Mouse (Mus musculus): ENCODE results near the gene Abcg1.

The Abcg1 gene

DNA sequence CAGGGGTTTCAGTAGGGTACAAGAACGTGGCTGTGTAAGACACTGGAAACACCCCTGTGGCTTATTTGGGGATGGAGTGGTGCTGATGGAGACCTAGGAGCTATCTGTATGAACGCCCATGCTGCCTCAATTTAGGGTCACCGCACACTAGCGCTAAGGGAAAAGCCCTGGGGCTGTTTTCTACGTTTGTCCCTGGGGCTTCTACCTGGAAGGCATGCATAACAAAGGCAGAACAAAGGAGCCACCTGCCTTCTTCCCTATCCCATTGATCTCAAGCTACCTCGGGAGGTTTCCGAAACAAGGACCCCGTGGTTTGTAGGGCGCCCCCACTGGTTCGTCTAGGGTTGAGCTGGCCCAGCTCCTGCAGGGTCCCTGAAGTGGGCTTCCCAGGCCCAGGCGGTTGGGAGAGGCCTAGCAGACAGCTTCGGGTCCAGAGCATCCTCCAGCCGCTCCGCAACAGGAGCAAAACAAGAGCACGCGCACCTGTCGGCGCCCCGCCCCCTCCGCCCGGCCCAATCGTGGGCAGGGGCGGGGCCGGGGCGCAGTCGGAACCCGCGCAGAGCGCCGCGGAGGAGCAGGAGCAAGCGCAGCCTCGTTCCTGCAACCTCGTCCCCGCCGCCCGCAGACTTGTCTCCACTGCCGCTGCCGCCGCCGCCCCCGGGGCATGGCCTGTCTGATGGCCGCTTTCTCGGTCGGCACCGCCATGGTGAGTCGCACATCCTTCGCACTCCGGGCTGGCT is at the start of gene Abcg1:
TSS of gene Abcg1 (plus strand) at position 525 of the 740 bp plus-strand sequence.
- in situ Hi-C loops (cut with MseI, MboI), result no loop called here

DNA sequence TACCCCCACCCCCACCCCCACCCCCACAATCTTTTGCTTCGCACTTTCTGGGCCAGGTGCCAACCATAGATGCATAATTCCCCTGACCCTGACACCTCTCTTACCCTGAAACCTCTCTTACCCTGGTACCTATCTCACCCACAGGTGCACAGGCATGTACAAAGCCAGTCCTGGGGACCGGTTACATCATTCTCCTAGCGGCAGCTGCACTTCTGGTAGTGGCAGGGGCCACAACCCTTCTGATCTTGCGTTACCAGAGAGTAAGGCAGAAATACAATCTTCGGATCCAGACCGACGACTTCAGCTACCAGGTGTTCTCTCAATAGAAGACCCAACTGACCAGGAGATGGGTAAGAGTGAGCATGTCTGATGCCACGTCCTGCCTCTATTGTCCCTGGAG is 49.1 kb upstream of the Abcg1 start:
- in situ Hi-C loops (cut with MseI, MboI), result no loop called here

DNA sequence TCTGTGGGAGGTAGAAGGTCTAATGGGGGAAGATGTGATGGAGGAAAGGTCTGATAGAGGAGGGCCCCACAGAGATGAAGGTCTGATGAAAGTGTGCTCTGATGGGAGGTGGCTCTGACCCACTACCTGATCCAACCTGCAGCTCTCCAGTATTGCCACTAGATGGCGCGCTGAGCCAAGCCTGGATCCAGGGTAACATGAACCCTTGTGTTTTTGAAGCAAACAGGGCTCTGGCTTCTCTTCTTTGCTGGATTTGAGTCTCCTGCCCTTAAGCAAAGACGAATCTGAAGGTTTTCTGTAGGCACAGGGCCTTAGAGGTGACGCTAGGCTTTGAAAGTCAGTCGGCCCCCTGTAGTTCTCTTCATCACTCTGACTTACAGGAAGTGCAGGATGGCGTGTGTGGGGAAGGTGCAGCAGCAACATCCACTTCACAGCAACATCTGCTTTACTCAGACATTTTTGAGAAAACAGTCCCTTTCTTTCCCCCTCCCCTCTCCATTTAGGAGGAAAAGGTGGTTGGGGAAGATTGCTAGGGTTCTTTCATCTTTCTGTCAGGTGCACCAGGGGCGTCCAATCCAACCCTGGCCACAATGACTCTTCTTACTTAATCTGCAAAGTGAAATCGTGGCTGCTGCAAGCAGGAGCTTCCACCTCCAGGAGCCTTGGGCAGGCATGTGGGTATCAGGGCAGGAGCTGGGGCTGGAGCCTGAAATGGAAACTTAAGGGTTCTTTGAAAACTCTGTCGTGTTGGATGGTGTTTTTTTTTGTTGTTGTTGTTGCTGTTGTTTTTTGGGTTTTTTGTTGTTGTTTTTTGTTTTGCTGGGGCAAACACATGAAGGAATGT is 45.7 kb upstream of the Abcg1 start:
- in situ Hi-C loops (cut with MseI, MboI), result loop anchor here in 1 of 2 experiments (10.0 kb wide), 1 partner anchor 173 kb away; no protein-coding TSS in a partner anchor

DNA sequence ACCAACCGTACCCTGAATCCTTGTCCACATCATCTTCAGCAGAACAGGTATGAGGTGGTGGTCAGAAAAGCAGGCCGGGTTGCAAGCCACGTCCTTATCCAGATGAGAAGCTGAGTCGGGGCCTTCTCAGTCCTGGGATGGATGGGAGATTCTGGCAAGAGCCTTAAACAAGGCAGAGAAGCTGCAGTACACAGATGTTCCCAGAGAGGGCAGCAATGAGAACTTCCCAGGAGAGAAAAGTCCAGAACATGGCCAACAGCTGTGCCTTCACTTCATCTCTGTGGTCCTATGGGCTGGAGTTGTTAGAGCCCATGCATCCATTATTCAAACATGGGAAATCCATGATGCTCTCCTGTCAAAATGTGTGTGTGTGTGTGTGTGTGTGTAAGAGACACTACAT is 39.2 kb upstream of the Abcg1 start:
- in situ Hi-C loops (cut with MseI, MboI), result loop anchor here (5.0 to 10.0 kb wide), 2 partner anchors 99 to 167 kb away; no protein-coding TSS in a partner anchor

DNA sequence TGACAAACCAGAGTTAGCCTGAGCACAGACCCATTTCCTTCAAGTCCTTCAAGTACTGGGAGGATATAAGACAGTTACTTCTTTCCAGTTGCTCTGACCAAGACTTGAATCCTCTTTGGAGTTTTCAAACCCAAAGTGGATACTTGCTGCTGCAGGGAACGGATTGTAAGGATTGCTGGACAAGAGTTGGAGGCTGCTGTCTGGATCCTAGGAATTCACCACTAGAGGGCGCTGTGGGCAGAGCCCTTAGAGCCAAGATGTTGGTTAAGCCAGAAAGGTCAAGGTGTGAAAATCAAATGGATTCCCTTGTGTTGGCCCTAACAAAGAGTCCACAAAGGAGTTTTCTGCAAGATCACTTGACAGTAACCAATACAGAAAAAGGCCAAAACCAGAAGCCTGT is 38.0 kb upstream of the Abcg1 start:
- in situ Hi-C loops (cut with MseI, MboI), result loop anchor here (5.0 to 10.0 kb wide), 2 partner anchors 98 to 165 kb away; no protein-coding TSS in a partner anchor

DNA sequence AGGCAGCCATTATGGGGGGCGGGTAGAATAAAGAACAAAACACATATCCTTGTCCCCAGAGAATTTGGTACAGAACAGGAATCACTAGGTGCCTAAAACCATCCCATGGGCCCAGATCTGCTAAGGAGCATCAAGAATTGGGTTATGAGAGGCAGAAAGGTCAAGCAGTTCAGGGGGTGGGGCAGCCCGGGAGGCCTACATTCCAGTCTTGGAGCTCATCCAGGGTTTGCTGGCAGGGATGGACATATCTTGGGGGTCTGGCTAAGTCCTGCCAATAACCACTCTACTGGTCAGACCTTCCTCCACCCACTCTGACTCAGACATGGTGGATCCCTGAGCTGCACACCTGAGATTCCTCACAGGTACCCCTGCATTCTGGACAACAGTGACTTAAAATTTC is 37.4 kb upstream of the Abcg1 start:
- in situ Hi-C loops (cut with MseI, MboI), result loop anchor here in 1 of 2 experiments (5.0 kb wide), 1 partner anchor 97 kb away; no protein-coding TSS in a partner anchor

DNA sequence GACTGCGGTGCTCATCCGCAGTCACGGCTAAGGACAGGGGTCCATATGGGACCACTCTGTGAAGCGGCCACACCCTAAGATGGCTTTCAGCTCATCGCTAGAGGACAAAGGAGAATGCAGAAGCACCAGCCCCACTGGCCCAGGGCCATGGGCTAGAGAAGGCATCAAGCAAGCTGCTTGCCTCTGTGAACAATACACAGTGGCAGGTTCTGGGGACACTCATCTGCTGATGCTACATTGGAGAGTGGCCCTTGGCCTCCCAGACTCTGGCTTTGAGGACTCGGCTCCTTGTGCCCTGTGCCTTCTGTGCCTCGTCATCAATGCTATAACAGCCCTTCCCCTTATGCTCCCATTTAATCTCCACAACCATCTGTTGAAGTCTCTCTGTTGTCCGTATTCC is 36.2 kb upstream of the Abcg1 start:
- in situ Hi-C loops (cut with MseI, MboI), result loop anchor here in 1 of 2 experiments (5.0 kb wide), 1 partner anchor 96 kb away; no protein-coding TSS in a partner anchor

DNA sequence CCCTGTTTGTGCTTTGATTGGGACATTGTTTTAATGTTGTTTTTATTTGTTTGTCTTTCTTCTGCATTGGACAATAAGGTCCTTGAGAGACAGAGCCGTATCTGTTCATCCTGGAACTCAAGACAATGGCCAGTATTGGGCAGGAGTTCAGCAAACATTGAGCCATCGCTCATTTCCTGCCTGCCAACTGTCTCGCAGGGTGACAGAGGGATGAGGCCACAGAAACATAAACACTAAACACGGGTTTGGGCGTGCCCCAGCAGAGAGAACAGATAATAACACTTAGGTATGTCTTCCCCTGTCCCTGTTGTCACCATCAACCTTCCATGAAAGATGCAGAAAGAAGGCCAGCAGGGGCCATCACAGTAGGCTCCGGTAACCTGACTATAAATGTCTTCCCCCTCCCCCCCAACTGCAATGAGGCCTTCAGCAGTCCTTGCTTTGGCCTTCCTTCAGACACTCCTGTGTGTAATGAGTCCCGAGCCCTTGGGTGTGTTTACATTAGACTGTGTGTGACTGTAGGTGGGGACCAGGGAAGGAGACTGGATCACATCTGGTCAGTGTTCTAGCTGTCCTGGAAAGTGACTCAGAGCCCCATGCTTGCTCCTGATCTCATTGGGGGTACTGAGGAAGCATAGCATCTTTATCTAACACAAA is 33.2 kb upstream of the Abcg1 start:
- in situ Hi-C loops (cut with MseI, MboI), result loop anchor here in 1 of 2 experiments (5.0 kb wide), 1 partner anchor 93 kb away; no protein-coding TSS in a partner anchor

DNA sequence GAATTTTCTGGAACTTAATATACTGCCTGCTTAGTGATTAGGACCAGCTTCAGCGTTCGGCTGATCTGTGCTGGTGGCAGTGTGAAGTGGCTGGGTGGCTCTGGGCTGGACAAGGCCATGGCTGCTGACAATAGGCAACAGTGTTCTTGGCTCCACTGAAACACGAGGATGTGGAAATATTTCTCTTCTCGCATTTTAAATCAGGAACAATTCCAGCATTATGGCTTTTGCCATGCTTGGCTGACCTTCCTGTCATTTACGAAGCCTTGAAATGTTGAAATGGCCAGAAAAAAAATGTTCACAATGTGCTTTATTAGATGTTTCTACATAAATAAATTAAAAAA is 32.7 kb upstream of the Abcg1 start:
- in situ Hi-C loops (cut with MseI, MboI), result loop anchor here in 1 of 2 experiments (5.0 kb wide), 1 partner anchor 93 kb away; no protein-coding TSS in a partner anchor

DNA sequence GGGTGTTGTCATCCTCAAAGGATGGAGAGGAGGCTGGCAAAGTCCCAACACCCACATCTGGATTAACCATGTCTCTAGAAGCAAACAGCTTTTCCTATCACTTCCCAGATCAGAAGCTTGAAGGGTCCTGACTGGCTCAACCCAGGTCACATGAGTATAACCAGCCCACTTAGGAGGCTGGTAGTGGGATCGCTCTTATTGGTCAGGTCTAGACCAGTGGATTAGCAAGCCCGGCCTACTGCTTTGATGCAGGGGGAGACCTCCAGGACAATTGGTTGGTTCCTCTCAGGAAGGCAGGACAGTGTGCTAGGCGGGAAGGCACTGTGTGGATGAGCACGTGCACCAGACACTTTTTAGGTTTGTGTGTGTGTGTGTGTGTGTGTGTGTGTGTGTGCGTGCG is 30.5 kb upstream of the Abcg1 start:
- in situ Hi-C loops (cut with MseI, MboI), result no loop called here

DNA sequence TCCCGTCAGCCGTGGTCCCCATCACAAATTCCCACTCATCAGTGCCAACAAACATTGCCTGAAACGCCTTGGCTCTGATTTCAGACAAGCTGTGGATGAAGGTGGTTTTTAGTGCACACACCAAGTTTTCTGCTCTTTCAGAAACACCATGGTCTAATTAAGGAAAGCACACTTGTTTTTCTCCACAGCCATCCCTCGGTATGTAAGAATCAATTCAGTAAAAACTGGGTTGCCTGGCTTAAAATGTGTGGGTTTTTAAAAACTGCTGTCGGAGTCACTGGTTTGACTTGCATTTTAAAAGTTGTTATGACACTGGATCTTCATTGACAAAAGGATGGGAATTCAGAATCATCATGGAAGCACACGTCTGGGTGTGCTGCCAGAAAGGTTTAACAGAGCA is 29.8 kb upstream of the Abcg1 start:
- in situ Hi-C loops (cut with MseI, MboI), result no loop called here

DNA sequence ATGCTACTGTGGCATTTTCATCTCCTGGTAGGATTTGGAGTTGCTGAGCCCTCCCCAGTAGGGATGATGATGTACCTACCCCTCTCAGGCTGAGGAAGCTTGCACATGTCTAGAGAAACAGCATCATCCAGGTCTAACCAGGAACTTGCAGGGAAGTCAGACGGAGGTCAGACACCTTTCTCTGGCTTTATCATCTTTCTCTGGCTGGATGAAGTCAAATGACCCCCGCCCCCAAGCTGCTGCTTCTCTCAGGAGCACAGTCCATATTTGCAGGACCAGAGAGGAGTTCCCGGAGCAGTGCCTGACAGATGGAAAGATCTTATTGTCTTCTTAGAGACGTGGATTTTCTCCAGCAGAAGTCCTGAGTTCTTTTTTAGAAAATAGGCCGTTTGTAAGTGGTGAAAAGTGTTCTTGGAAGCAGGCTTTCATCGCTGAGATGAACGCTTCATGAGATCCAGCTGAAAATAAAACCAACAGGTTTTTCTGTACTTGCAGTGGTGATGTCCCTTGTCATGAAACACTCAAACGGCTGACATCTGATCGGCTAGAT is 28.6 kb upstream of the Abcg1 start:
- in situ Hi-C loops (cut with MseI, MboI), result no loop called here

DNA sequence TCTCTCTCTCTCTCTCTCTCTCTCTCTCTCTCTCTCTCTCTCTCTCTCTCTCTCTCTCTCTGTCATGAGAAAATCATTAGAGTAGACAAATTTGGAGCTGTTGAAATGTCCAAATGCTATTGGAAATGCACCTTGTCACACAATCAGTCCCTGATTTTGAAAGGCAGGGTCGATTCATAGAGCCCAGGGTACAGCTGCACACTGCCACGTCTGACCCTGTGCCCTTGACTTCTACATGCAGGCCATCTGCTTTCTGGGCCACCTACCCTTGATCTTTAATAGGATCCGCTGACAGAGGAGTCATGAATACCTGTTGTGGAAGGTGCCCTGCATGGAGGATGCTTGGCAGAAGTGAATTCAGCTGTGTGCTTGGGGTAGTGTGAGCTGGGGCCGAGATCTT is 28.1 kb upstream of the Abcg1 start:
- in situ Hi-C loops (cut with MseI, MboI), result no loop called here

DNA sequence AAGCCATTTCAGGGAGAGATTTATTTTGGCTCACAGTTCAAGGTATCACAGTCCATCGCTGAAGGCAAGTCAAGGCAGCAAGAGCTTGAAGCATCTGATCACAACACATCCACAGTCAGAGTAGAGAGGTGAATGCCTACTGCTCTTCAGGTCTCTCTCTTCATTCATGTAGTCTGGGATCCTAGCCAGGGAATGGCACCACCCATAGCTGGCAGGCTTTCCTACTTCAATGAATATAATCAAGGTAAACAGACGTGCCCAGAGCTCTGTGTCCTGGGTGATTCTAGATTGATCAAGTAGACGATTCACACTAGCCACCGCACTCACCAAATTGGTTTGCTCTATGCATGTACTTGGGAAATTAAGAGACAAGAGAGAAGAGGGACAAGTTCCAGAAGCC is 25.1 kb upstream of the Abcg1 start:
- in situ Hi-C loops (cut with MseI, MboI), result no loop called here

DNA sequence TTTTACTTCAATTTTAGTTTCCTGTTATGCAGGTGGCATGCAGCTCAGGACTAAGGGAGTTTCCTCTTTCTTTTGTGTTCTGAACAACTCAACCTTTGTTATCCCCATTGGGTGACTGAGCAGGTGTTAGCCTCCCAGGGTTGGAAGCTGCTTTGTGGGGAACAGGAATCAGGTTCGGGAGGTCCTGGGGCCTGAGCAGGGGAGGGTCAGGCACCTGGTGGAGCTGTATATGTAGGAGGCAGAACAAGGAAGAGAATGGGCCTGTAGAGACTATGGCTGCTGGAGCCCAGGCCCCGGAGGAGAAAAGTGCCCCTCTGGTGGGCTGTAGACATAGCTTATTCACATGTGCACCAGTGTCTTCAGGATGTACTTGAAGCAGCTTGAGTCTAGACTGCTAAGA is 24.2 kb upstream of the Abcg1 start:
- in situ Hi-C loops (cut with MseI, MboI), result no loop called here

DNA sequence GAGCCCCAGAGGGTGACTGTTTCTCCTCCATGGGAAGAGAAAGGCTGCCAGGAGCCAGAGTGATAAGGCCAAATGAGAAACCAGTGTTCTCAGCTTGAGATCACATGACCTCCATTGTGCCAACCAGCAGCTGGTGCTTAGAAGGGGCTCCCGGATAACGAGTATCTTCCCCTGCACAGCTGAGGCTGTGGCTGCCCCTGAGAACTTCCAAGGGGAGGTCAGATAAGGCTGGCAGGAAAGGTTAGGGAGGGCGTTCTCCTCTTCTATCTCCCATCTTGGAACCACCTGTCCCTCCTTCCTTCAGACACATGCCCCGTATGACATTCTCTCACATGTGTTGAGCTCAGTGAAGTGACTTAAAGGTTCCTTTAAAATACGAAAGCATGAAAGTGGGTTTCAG is 23.3 kb upstream of the Abcg1 start:
- in situ Hi-C loops (cut with MseI, MboI), result no loop called here

DNA sequence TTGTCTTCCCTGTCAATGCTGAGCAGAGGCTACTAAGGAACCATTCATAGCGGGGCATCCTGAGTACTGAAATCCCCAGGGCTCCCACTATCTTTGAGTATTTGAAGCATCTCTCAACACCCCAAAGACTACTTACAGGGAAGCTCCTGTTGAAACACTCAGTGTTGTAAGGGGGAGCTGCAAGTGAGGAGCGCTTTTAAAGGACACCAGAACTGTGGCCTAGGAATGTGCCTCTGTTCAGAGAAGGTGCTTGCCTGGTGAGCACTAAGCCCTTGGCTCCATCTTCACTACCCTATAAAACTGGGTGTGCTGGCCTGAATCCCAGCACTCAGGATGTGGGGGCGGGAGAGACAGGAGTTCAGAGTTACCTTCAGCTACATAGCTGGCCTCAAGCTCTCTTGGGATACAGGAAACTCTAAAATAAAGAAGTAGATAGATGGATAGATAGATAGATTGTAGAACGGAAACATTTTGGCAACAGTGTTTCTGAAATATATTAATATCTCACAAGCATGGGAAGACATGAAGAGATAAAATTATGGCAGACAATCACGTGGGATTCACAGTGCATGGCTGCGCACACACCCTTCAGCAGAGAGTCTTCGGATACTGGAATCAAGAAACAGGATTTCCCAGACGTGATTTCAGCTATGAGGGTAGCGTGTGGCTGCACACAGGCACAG is 22.7 kb upstream of the Abcg1 start:
- in situ Hi-C loops (cut with MseI, MboI), result no loop called here

DNA sequence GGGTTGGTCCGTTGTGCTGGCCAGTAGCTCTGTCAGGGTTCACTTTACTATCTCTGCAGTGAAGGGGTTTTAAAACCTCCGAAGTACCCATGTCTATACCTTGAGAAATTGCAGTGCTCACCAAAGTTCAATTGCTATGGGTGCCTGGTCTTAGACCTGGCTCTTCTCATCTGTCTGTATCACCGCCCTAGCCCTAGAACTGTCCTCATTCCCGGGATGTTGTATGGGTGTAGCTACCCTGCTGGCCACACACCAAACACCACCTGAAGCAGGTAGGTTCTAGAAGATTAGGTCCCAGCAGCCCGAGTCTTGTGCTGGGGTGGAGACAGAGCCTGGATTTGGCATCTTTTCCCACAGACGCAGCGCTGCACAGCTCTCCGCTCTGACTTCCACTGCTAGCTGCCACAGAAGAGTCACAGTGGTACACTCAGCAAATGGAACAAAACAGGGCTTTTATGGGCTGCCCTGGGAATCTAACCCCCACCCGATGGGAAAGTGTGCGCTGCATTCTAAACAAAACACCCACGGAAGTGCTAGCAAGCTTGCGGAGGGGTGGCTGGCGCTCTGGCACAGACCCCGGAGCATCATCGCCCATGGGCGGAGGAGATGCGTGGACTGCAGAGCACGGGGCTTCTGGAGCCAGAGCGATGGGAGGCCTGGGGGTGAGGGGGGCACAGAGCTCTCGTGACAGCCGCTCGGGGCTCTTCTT is 21.2 kb upstream of the Abcg1 start:
- in situ Hi-C loops (cut with MseI, MboI), result no loop called here

DNA sequence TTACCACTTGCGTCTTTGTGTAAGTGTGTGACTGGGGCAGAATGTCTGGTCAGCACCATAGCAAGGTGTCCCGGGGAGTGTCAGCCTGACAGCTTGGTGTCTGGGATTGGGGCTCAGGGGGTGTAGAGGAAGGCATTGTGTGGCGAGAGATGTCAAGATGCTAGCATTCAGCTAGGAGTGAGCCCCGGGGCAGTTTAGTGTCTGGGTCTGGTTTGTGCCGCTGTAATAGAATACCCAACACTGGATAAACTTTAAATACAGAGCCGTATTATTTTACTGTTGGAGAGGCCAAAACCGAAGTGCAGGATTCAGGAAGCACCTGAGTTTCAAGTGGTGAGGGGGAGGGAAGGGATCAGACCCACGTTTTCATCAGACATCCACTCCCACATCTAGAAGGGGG is 20.1 kb upstream of the Abcg1 start:
- in situ Hi-C loops (cut with MseI, MboI), result no loop called here

DNA sequence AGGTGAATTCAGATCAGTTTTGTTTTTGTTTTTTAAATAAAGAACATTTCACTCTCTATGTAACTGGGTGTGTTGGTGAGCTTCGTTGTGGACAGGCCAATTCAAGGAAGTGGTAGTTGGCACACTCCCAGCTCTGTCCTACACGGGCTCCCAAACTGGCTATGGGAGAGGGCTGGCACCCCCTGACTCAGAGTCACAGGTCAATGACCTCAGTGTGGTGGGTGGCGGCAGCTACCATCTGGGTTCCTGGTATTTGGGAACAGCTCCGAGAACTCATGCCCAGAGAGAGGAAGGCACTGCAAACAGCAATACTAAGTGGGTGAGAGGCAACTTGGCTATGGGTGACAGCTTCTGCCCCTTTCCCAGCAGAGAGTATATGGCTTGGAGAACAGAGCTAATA is 19.1 kb upstream of the Abcg1 start:
- in situ Hi-C loops (cut with MseI, MboI), result no loop called here

DNA sequence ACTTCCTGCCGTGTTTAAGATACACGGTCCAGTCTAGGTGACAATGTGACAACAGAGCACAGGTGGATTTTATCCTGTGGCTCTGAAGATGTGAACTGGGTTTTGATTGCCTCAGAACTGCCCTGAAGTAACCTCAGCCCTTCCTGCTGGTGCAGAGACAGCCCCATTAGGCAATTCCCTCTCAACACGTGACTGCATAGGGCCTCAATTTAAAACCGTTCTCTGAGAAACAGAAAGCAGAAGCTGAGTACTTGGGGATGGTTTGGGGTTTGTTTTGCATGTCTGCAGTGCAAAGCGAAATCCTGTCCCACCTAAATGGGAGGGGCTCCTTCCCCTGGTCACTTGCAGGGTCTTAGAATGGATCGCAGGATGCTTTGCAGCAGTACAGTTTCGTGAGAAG is 17.8 kb upstream of the Abcg1 start:
- in situ Hi-C loops (cut with MseI, MboI), result no loop called here
